Mouse (Mus musculus): ENCODE results near the gene Snd1.

DNA sequence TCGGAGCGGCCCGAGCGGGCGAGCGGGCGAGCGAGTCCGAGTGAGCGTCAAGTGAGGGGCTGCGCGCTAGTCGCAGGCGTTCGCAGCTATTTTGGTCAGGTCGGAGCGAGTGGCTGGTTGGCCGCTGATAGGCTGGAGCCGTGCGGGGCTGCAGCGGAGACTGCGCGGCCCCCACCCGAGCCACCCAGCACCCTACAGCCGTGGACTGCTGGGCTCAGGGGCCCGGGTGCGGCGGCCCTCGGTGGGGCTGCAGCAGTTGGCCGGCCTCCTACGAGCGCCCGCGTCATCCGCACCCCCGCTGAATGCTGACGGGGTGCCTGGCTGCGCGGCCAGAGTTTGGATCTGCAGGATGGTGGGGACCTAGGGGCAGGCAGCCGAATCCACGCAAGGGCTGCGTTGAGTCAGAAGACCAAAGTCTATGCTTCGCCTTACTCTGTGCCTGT, 358.5 kb downstream of the Snd1 start:
- TF ChIP-seq ZC3H11A (IDR thresholded peaks at IDR 0.05; ENCODE audit: borderline replicate concordance, low read depth, low read length) (no peak), ZNF384 (IDR thresholded peaks at IDR 0.05; ENCODE audit: low read depth, low read length) (no peak), MAFK (IDR thresholded peaks at IDR 0.05; ENCODE audit: insufficient read depth, low read depth, low read length) (no peak), HCFC1 (IDR thresholded peaks at IDR 0.05; ENCODE audit: borderline replicate concordance, insufficient read depth, low read length) (no peak), CHD2 (IDR thresholded peaks at IDR 0.05; ENCODE audit: low read depth, low read length) (no peak)
